Mouse (Mus musculus) neural tube, embryonic 14.5 days (tissue): ENCODE measurements at regions not wholly inside any gene's neighbourhood (a gene's known extent, or its start where the extent isn't known, plus 50 kb on each side); places are given as distances from the start of the nearest gene placed in this dataset.

Experiments
- ATAC-seq: fragments of 200-750 bp; cut with Nextera tagmentation; 2 replicates; pipeline ENCODE4 v1.8.0; 2017; ENCODE audit warnings: low read depth, mild to moderate bottlenecking, moderate TSS enrichment, moderate library complexity
- H3K27ac ChIP-seq: fragments of 300-500 bp; sonication (generic); 2 replicates; pipeline ENCODE4 v1.5.1; 2014; ENCODE audit warnings: low read depth, mild to moderate bottlenecking, control low read depth, low read length, moderate library complexity, mixed read lengths
- H3K27me3 ChIP-seq: fragments of 300-500 bp; sonication (generic); 2 replicates; pipeline ENCODE4 v1.6.1; 2014; ENCODE audit warnings: low read length; ENCODE audit not compliant: control insufficient read depth, insufficient read depth
- H3K36me3 ChIP-seq: fragments of 300-500 bp; sonication (generic); 2 replicates; pipeline ENCODE4 v1.6.1; 2014; ENCODE audit warnings: low read length, mixed read lengths; ENCODE audit not compliant: control insufficient read depth, insufficient read depth
- H3K4me1 ChIP-seq: fragments of 300-500 bp; sonication (generic); 2 replicates; pipeline ENCODE4 v1.6.1; 2014; ENCODE audit warnings: low read length; ENCODE audit not compliant: control insufficient read depth, insufficient read depth
- H3K4me2 ChIP-seq: fragments of 300-500 bp; sonication (generic); 2 replicates; pipeline ENCODE4 v1.6.1; 2014; ENCODE audit warnings: mild to moderate bottlenecking, low read depth, low read length, control low read depth
- H3K4me3 ChIP-seq: fragments of 300-500 bp; sonication (generic); 2 replicates; pipeline ENCODE4 v1.5.1; 2014; ENCODE audit warnings: low read depth, low read length, control low read depth, mixed read lengths
- H3K9ac ChIP-seq: fragments of 300-500 bp; sonication (generic); replicated peaks from 2 replicates; pipeline ENCODE4 v1.6.1; 2014; ENCODE audit warnings: low read depth, mild to moderate bottlenecking, control low read depth, low read length, mixed read lengths
- H3K9me3 ChIP-seq: fragments of 300-500 bp; sonication (generic); 2 replicates; pipeline ENCODE4 v1.6.1; 2016; ENCODE audit warnings: low read length; ENCODE audit not compliant: control insufficient read depth
- WGBS: fragments of 180-500 bp; shearing (Covaris S2); extraction: QIAGEN DNeasy Blood & Tissue Kit; methylation state at CpG from one replicate; pipeline ENCODE4 v1.1.7; 2014; 5-methylcytosine and 5-hydroxymethylcytosine counted together

GRCm38 (mm10) chr14:37313906-37314305 is 178.8 kb upstream of the Ghitm start:
- Histone ChIP-seq H3K4me1 (no peaks in the 10 kb centered on the region), H3K27ac (no peak overlapping the region), H3K9ac (no peak overlapping the region), H3K27me3 (no peaks in the 10 kb centered on the region), H3K36me3 (no peaks in the 10 kb centered on the region), H3K4me2 (no peak overlapping the region), H3K4me3 (no peak overlapping the region), H3K9me3 (no peaks in the 10 kb centered on the region)
- no peak for ATAC-seq

- H3K4me2 ChIP-seq: no peak overlapping the region
- no peaks in the 10 kb centered on the region for H3K4me1 ChIP-seq
- 81% methylated on average over 3 of the region's 3 CpGs for WGBS
- no peaks in the 10 kb centered on the region for H3K36me3 ChIP-seq
- ATAC-seq: no peak
- no peak overlapping the region for H3K4me3 ChIP-seq
- no peaks in the 10 kb centered on the region for H3K27me3 ChIP-seq
- no peak overlapping the region for H3K27ac ChIP-seq
- no peaks in the 10 kb centered on the region for H3K9me3 ChIP-seq
- no peak overlapping the region for H3K9ac ChIP-seq
These were observed 177.8 kb upstream of the Ghitm start for GRCm38 (mm10) chr14:37312887-37313286.

GRCm38 (mm10) chr14:37306622-37307274 is 171.7 kb upstream of the Ghitm start:
- Histone ChIP-seq H3K9me3 (no peaks in the 10 kb centered on the region), H3K4me1 (no peaks in the 10 kb centered on the region), H3K27ac (no peak overlapping the region), H3K27me3 (no peaks in the 10 kb centered on the region), H3K4me2 (no peak overlapping the region), H3K36me3 (no peaks in the 10 kb centered on the region), H3K4me3 (no peak overlapping the region), H3K9ac (no peak overlapping the region)
- ATAC-seq: peak; percentile 61; the same call in 1 of the 2 replicates
- 48% methylated on average over 2 of the region's 2 CpGs for WGBS

GRCm38 (mm10) chr14:37298631-37299030 is 163.6 kb upstream of the Ghitm start:
- Histone ChIP-seq H3K27me3 (no peaks in the 10 kb centered on the region), H3K4me1 (no peaks in the 10 kb centered on the region), H3K9ac (no peak overlapping the region), H3K36me3 (no peaks in the 10 kb centered on the region), H3K4me3 (no peak overlapping the region), H3K4me2 (no peak overlapping the region), H3K9me3 (no peaks in the 10 kb centered on the region), H3K27ac (no peak overlapping the region)
- ATAC-seq: no peak

GRCm38 (mm10) chr14:37296531-37296930 is 161.5 kb upstream of the Ghitm start:
- Histone ChIP-seq H3K4me1 (no peaks in the 10 kb centered on the region), H3K4me3 (no peak overlapping the region), H3K9ac (no peak overlapping the region), H3K36me3 (no peaks in the 10 kb centered on the region), H3K27me3 (no peaks in the 10 kb centered on the region), H3K9me3 (no peaks in the 10 kb centered on the region), H3K27ac (no peak overlapping the region), H3K4me2 (no peak overlapping the region)
- no peak for ATAC-seq
- 23% methylated on average over 1 of the region's 1 CpGs for WGBS

GRCm38 (mm10) chr14:37292084-37292860 is 157.2 kb upstream of the Ghitm start:
- H3K9ac ChIP-seq: no peak overlapping the region
- no peaks in the 10 kb centered on the region for H3K27me3 ChIP-seq
- H3K4me2 ChIP-seq: no peak overlapping the region
- no peaks in the 10 kb centered on the region for H3K4me1 ChIP-seq
- no peaks in the 10 kb centered on the region for H3K36me3 ChIP-seq
- no peak for ATAC-seq
- no peak overlapping the region for H3K4me3 ChIP-seq
- no peak overlapping the region for H3K27ac ChIP-seq
- H3K9me3 ChIP-seq: no peaks in the 10 kb centered on the region
- WGBS: 43% methylated on average over 4 of the region's 4 CpGs

- no peak overlapping the region for H3K4me2 ChIP-seq
- no peak for ATAC-seq
- no peaks in the 10 kb centered on the region for H3K27me3 ChIP-seq
- H3K9me3 ChIP-seq: no peaks in the 10 kb centered on the region
- no peaks in the 10 kb centered on the region for H3K36me3 ChIP-seq
- no peak overlapping the region for H3K9ac ChIP-seq
- no peak overlapping the region for H3K4me3 ChIP-seq
- no peak overlapping the region for H3K27ac ChIP-seq
- H3K4me1 ChIP-seq: no peaks in the 10 kb centered on the region
- 49% methylated on average over 5 of the region's 5 CpGs for WGBS
These were observed 149.3 kb upstream of the Ghitm start for GRCm38 (mm10) chr14:37284391-37284790.

- no peaks in the 10 kb centered on the region for H3K27me3 ChIP-seq
- no peak for ATAC-seq
- H3K9ac ChIP-seq: no peak overlapping the region
- 81% methylated on average over 2 of the region's 2 CpGs for WGBS
- no peaks in the 10 kb centered on the region for H3K9me3 ChIP-seq
- no peak overlapping the region for H3K27ac ChIP-seq
- H3K4me3 ChIP-seq: no peak overlapping the region
- no peaks in the 10 kb centered on the region for H3K4me1 ChIP-seq
- H3K36me3 ChIP-seq: no peaks in the 10 kb centered on the region
- H3K4me2 ChIP-seq: no peak overlapping the region
These were observed 144.3 kb upstream of the Ghitm start for GRCm38 (mm10) chr14:37279356-37279755.
